Mouse (Mus musculus): ENCODE measurements around the gene Arhgap30. TPM values are rescaled to one million over a fixed set of nuclear protein-coding genes. Genes with fewer than 3 reads are reported as not detected.
A peak's percentile ranks its signal among the peaks of the same experiment; 100 is the strongest.

Arhgap30 gene
- polyA plus RNA-seq, 1 experiment from 2014 or later: 1.3 TPM

DNA sequence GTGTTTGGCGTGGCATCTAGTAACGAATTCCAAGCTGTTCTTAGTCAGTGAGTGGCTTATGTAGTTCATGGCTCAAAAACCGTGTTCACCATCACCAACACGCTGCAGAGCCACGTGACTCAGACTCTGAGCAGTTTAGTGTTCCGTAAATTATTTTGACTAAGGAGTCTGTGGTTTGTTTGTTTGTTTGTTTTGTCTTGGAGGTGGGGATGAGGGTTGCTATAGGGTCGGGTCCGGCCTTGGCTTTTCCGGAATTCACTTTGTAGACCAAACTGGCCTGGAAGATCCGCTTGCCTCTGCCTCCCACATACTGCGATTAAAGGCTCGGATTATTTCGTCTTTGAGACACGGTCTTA lies 42.7 kb upstream of the Arhgap30 start:
- peak overlapping the region; percentile 69; the same call in 1 of the 2 replicates for H3K27ac ChIP-seq (ENCODE audit: low read depth, low read length)

DNA sequence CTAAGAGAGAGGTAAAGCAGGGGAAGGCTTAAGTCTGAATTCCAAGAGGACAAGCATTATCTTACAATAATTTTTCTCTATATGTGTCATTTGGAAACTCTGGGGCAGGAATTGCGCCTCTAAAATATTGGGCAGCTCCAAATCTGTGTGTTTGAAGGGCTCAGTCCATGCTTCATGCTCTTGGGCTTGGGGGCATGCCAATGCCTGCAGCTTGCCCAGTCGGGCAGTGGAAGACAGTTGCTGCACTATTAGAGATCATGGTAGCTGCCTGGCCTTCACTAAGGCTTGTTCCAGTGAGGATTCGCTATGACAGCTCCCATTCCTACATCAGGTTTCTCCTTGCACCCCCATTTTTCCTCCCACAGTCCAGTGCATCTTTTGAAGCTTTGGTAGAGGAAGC lies 40.1 kb upstream of the Arhgap30 start:
- no peaks in the 10 kb centered on the region for H3K4me1 ChIP-seq (replicated peaks; ENCODE audit: control insufficient read depth, insufficient read depth, low read length)
- H3K4me3 ChIP-seq (ENCODE audit: low read depth, low read length): no peak overlapping the region
- no peaks in the 10 kb centered on the region for H3K9me3 ChIP-seq (ENCODE audit: control insufficient read depth)
- H3K4me2 ChIP-seq (replicated peaks; ENCODE audit: low read depth): no peak overlapping the region
- TF ChIP-seq CTCF (IDR thresholded peaks at IDR 0.05; ENCODE audit: low read depth): no peak
- H3K36me3 ChIP-seq (ENCODE audit: control insufficient read depth, insufficient read depth): no peaks in the 10 kb centered on the region
- no peak for ATAC-seq
- no peak overlapping the region for H3K27ac ChIP-seq (ENCODE audit: low read depth, low read length)
- H3K9ac ChIP-seq (ENCODE audit: low read depth, low read length): no peak overlapping the region
- WGBS: 87% methylated on average over 3 of the region's 3 CpGs
- no peaks in the 10 kb centered on the region for H3K27me3 ChIP-seq (replicated peaks; ENCODE audit: control insufficient read depth, insufficient read depth, low read length)

More for the DNA sequence above, 42.7 kb upstream of the Arhgap30 start:
- Histone ChIP-seq H3K4me1 (replicated peaks; ENCODE audit: control insufficient read depth, insufficient read depth, low read length) (no peaks in the 10 kb centered on the region; the same call in 1 of the 2 replicates), H3K36me3 (ENCODE audit: control insufficient read depth, insufficient read depth) (peaks cover 16% of the 10 kb centered on the region), H3K9me3 (ENCODE audit: control insufficient read depth) (no peaks in the 10 kb centered on the region), H3K4me2 (replicated peaks; ENCODE audit: low read depth) (peak overlapping the region; percentile 90), H3K9ac (ENCODE audit: low read depth, low read length) (peak overlapping the region; percentile 79), H3K4me3 (ENCODE audit: low read depth, low read length) (peak overlapping the region; percentile 98), H3K27me3 (replicated peaks; ENCODE audit: control insufficient read depth, insufficient read depth, low read length) (no peaks in the 10 kb centered on the region)
- WGBS: under 1% methylated on average over 14 of the region's 14 CpGs
- ATAC-seq: no peak
- no peak for TF ChIP-seq CTCF (IDR thresholded peaks at IDR 0.05; ENCODE audit: low read depth)

DNA sequence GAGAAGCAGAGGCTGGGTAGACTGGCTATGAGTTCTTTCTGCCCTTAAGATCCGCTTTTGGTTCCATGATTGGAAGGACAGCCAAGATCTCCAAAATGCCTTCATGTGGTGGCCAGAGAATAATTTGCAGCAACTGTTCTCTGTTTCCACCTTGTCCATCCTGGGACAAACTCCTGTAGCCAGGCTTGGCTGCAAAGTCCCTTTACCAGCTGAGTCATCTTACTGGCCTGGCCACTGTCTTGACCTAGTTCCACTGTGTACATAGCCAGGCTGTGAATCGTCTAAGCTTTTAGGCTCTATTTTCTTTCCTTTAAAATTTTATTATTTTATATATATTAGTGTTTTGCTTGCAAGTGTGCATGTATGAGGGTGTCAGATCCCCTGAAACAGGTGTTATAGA lies 39.5 kb upstream of the Arhgap30 start:
- Histone ChIP-seq H3K4me3 (ENCODE audit: low read depth, low read length) (no peak overlapping the region), H3K9ac (ENCODE audit: low read depth, low read length) (no peak overlapping the region), H3K27ac (ENCODE audit: low read depth, low read length) (no peak overlapping the region), H3K27me3 (replicated peaks; ENCODE audit: control insufficient read depth, insufficient read depth, low read length) (no peaks in the 10 kb centered on the region), H3K4me1 (replicated peaks; ENCODE audit: control insufficient read depth, insufficient read depth, low read length) (no peaks in the 10 kb centered on the region), H3K36me3 (ENCODE audit: control insufficient read depth, insufficient read depth) (no peaks in the 10 kb centered on the region), H3K4me2 (replicated peaks; ENCODE audit: low read depth) (no peak overlapping the region), H3K9me3 (ENCODE audit: control insufficient read depth) (no peaks in the 10 kb centered on the region)
- ATAC-seq: no peak
- WGBS: 72% methylated on average over 2 of the region's 2 CpGs
- no peak for TF ChIP-seq CTCF (IDR thresholded peaks at IDR 0.05; ENCODE audit: low read depth)

- Histone ChIP-seq H3K4me2 (replicated peaks; ENCODE audit: low read depth) (no peak overlapping the region), H3K27ac (ENCODE audit: low read depth, low read length) (no peak overlapping the region), H3K4me3 (ENCODE audit: low read depth, low read length) (no peak overlapping the region), H3K9ac (ENCODE audit: low read depth, low read length) (no peak overlapping the region), H3K9me3 (ENCODE audit: control insufficient read depth) (no peaks in the 10 kb centered on the region), H3K27me3 (replicated peaks; ENCODE audit: control insufficient read depth, insufficient read depth, low read length) (no peaks in the 10 kb centered on the region), H3K36me3 (ENCODE audit: control insufficient read depth, insufficient read depth) (peaks cover 19% of the 10 kb centered on the region), H3K4me1 (replicated peaks; ENCODE audit: control insufficient read depth, insufficient read depth, low read length) (peaks cover 6% of the 10 kb centered on the region; the same call in 1 of the 2 replicates)
- ATAC-seq: no peak
- TF ChIP-seq CTCF (IDR thresholded peaks at IDR 0.05; ENCODE audit: low read depth): peak; percentile 78
- 80% methylated on average over 5 of the region's 5 CpGs for WGBS
Observed at GRCm38 (mm10) chr1:171355812-171356340, 32.9 kb upstream of the Arhgap30 start.

- no peak for TF ChIP-seq CTCF (IDR thresholded peaks at IDR 0.05; ENCODE audit: low read depth)
- Histone ChIP-seq H3K27me3 (replicated peaks; ENCODE audit: control insufficient read depth, insufficient read depth, low read length) (no peaks in the 10 kb centered on the region), H3K4me1 (replicated peaks; ENCODE audit: control insufficient read depth, insufficient read depth, low read length) (peaks cover 6% of the 10 kb centered on the region; the same call in 1 of the 2 replicates), H3K4me3 (ENCODE audit: low read depth, low read length) (no peak overlapping the region), H3K27ac (ENCODE audit: low read depth, low read length) (no peak overlapping the region), H3K9me3 (ENCODE audit: control insufficient read depth) (no peaks in the 10 kb centered on the region), H3K36me3 (ENCODE audit: control insufficient read depth, insufficient read depth) (peaks cover 19% of the 10 kb centered on the region), H3K9ac (ENCODE audit: low read depth, low read length) (no peak overlapping the region), H3K4me2 (replicated peaks; ENCODE audit: low read depth) (no peak overlapping the region)
- ATAC-seq: no peak
- WGBS: 93% methylated on average over 2 of the region's 2 CpGs
Observed at GRCm38 (mm10) chr1:171356814-171357213, 31.9 kb upstream of the Arhgap30 start.

GRCm38 (mm10) chr1:171358421-171358820 lies 30.3 kb upstream of the Arhgap30 start:
- Histone ChIP-seq H3K27me3 (replicated peaks; ENCODE audit: control insufficient read depth, insufficient read depth, low read length) (no peaks in the 10 kb centered on the region), H3K4me1 (replicated peaks; ENCODE audit: control insufficient read depth, insufficient read depth, low read length) (peaks cover 6% of the 10 kb centered on the region; the same call in 1 of the 2 replicates), H3K36me3 (ENCODE audit: control insufficient read depth, insufficient read depth) (peaks cover 19% of the 10 kb centered on the region), H3K9ac (ENCODE audit: low read depth, low read length) (no peak overlapping the region), H3K4me3 (ENCODE audit: low read depth, low read length) (no peak overlapping the region), H3K4me2 (replicated peaks; ENCODE audit: low read depth) (no peak overlapping the region), H3K9me3 (ENCODE audit: control insufficient read depth) (no peaks in the 10 kb centered on the region), H3K27ac (ENCODE audit: low read depth, low read length) (no peak overlapping the region)
- ATAC-seq: no peak
- 64% methylated on average over 4 of the region's 4 CpGs for WGBS
- peak; percentile 80 for TF ChIP-seq CTCF (IDR thresholded peaks at IDR 0.05; ENCODE audit: low read depth)
